Mouse (Mus musculus) forebrain, postnatal 0 days (tissue): Measurements from ENCODE around the gene Mfsd4b4. TPM values are rescaled to one million over a fixed set of nuclear protein-coding genes. Genes with fewer than 3 reads are reported as not detected.
A peak's percentile ranks its signal among the peaks of the same experiment; 100 is the strongest.

ENCODE experiments used
- ATAC-seq: fragments of 200-750 bp; cut with Nextera tagmentation; 2 replicates; pipeline ENCODE4 v1.8.0; 2017; ENCODE audit warnings: mild to moderate bottlenecking, moderate library complexity
- DNase-seq: peaks from one replicate; pipeline ENCODE4 v3.0.0-alpha.2; 2015
- H3K27ac ChIP-seq: fragments of 300-500 bp; sonication (generic); 2 replicates; pipeline ENCODE4 v1.5.1; 2014; ENCODE audit warnings: low read depth, mild to moderate bottlenecking, antibody characterized with exemption, low read length, moderate library complexity, mixed read lengths
- H3K27me3 ChIP-seq: fragments of 300-500 bp; sonication (generic); 2 replicates; pipeline ENCODE4 v1.6.1; 2014; ENCODE audit warnings: mild to moderate bottlenecking, low read length, mixed read lengths; ENCODE audit not compliant: insufficient read depth
- H3K36me3 ChIP-seq: fragments of 300-500 bp; sonication (generic); 2 replicates; pipeline ENCODE4 v1.6.1; 2014; ENCODE audit warnings: mild to moderate bottlenecking, moderate library complexity; ENCODE audit not compliant: insufficient read depth
- H3K4me1 ChIP-seq: fragments of 300-500 bp; sonication (generic); 2 replicates; pipeline ENCODE4 v1.6.1; 2014; ENCODE audit warnings: antibody characterized with exemption; ENCODE audit not compliant: insufficient read depth
- H3K4me2 ChIP-seq: fragments of 300-500 bp; sonication (generic); 2 replicates; pipeline ENCODE4 v1.6.1; 2014; ENCODE audit warnings: low read depth, mild to moderate bottlenecking, moderate library complexity
- H3K4me3 ChIP-seq: fragments of 300-500 bp; sonication (generic); 2 replicates; pipeline ENCODE4 v1.5.1; 2014; ENCODE audit warnings: low read depth, low read length, mixed read lengths
- H3K9ac ChIP-seq: fragments of 300-500 bp; sonication (generic); 2 replicates; pipeline ENCODE4 v1.6.1; 2014; ENCODE audit warnings: mild to moderate bottlenecking
- H3K9me3 ChIP-seq: fragments of 300-500 bp; sonication (generic); 2 replicates; pipeline ENCODE4 v1.6.1; 2016; ENCODE audit warnings: low read length
- CTCF ChIP-seq: sonication (generic); IDR thresholded peaks from 2 replicates; pipeline ENCODE4 v1.5.1; 2016; ENCODE audit warnings: antibody characterized with exemption, control low read depth, low read depth
- WGBS: fragments of 180-500 bp; shearing (Covaris S2); extraction: QIAGEN DNeasy Blood & Tissue Kit; methylation state at CpG from one replicate; pipeline ENCODE4 v1.1.7; 2014; 5-methylcytosine and 5-hydroxymethylcytosine counted together
- polyA plus RNA-seq: library from polyadenylated mRNA; unstranded; fragments of >200 nt; fragmentation: Nextera tagmentation; extraction: Ambion mirVana; gene quantifications from 2 replicates; pipeline ENCODE4 v1.2.1, GENCODE M21; 2015
- total RNA-seq: library from RNA; depleted of rRNA; stranded (reverse); fragments of >200 nt; gene quantifications from 2 replicates; pipeline ENCODE4 v1.2.3, GENCODE M21; 2014

Mfsd4b4 gene
- total and polyA plus RNA-seq, 2 experiments from 2014 or later: 2.7 to 14.2 TPM

DNA sequence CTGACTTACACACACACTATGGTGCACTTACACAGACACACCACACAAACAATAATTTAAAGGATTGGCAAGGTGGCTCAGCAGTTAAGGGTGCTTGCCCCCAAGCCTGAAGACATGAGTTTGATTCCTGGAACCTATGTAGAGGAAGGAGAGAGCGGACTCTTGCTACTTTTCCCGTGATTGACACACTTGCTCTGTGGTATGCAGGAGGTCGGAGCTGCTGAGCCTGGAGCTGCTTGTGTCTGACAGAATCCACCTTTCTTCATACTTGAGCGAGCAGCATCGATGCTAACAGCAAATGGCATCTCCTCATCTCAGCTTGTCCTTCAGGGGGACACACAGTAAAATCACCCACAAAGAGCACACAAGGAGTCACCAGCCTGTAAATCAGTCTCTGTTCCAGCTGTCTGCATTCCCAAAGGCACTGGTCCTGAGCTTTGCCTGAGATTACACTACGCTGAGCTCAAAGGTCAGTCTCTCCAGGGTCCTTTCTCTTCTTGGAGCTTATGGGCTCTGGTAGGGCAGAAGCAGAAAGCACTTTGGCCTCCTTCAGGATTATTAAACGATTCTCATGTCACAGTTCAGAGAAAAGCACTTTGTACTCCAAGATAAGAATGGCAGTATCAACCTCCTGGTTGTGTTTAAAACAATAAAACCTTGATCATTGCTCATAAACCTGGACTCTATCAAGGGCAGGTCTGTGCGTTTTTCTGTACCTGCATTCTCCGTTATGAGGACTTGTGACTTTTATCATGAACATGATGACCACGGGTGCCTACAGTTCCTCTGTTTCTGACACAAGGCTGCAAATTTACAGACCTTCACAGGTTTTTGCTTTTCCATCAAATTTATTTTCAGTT lies 8.0 kb upstream of the Mfsd4b4 start:
- WGBS: 81% methylated on average over 10 of the region's 10 CpGs
- Histone ChIP-seq H3K9me3 (no peaks in the 10 kb centered on the region), H3K27ac (no peak overlapping the region), H3K9ac (no peak overlapping the region), H3K4me1 (no peaks in the 10 kb centered on the region), H3K4me3 (no peak overlapping the region), H3K4me2 (no peak overlapping the region), H3K27me3 (no peaks in the 10 kb centered on the region), H3K36me3 (no peaks in the 10 kb centered on the region)
- no peak for ATAC-seq
- DNase-seq: no peak
- no peak for TF ChIP-seq CTCF

DNA sequence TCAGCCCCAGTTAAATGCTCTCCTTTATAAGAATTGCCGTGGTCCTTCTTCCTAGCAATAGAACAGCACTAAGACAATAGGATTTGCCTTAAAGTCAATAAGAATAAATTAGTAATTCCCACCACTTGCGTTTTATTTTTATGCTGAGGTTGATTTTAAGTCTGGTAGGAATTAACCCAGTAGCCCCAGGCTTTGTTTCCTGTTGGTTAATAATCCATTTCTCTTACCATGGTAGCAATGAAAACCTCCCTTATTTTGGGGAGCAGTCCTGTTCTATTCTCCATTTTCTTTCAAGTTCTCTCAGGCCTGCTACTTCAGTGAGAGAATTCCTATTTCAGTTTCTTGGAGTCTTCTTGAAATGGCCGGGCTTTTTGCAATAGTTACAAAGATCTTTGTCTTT lies 5.2 kb upstream of the Mfsd4b4 start:
- WGBS: 78% methylated on average over 3 of the region's 3 CpGs
- no peak overlapping the region for H3K4me3 ChIP-seq

DNA sequence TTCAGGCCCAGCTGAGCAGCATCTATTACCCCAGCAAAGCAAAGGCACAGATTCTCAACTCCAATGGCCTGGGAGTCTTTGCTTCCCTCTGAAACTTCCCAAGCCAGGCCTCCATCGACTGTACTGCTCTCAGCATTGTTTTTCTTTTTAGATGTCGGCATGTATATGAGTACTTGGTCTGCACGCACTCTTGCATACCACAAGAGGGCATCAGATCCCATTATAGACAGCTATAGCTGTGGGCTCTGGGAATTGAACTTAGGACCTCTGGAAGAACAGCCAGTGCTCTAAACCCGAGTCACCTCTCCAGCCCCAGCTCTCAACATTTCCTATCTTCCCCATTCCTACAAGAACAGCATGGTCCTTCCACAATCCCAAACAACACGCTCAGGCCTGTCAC lies 2.5 kb downstream of the Mfsd4b4 start:
- Histone ChIP-seq H3K4me2 (no peak overlapping the region), H3K27ac (no peak overlapping the region), H3K36me3 (no peaks in the 10 kb centered on the region), H3K4me3 (no peak overlapping the region), H3K9ac (no peak overlapping the region), H3K27me3 (no peaks in the 10 kb centered on the region), H3K9me3 (no peaks in the 10 kb centered on the region), H3K4me1 (no peaks in the 10 kb centered on the region)
- DNase-seq (no peak), ATAC-seq (no peak)
- peak; percentile 30; the same call in 1 of the 2 replicates for TF ChIP-seq CTCF
- 78% methylated on average over 5 of the region's 5 CpGs for WGBS

More for the DNA sequence above, 5.2 kb upstream of the Mfsd4b4 start:
- no peaks in the 10 kb centered on the region for H3K4me1 ChIP-seq
- no peak overlapping the region for H3K4me2 ChIP-seq
- ATAC-seq: no peak
- H3K36me3 ChIP-seq: no peaks in the 10 kb centered on the region
- no peaks in the 10 kb centered on the region for H3K9me3 ChIP-seq
- no peaks in the 10 kb centered on the region for H3K27me3 ChIP-seq
- no peak overlapping the region for H3K27ac ChIP-seq
- DNase-seq: no peak
- no peak for TF ChIP-seq CTCF
- H3K9ac ChIP-seq: no peak overlapping the region

DNA sequence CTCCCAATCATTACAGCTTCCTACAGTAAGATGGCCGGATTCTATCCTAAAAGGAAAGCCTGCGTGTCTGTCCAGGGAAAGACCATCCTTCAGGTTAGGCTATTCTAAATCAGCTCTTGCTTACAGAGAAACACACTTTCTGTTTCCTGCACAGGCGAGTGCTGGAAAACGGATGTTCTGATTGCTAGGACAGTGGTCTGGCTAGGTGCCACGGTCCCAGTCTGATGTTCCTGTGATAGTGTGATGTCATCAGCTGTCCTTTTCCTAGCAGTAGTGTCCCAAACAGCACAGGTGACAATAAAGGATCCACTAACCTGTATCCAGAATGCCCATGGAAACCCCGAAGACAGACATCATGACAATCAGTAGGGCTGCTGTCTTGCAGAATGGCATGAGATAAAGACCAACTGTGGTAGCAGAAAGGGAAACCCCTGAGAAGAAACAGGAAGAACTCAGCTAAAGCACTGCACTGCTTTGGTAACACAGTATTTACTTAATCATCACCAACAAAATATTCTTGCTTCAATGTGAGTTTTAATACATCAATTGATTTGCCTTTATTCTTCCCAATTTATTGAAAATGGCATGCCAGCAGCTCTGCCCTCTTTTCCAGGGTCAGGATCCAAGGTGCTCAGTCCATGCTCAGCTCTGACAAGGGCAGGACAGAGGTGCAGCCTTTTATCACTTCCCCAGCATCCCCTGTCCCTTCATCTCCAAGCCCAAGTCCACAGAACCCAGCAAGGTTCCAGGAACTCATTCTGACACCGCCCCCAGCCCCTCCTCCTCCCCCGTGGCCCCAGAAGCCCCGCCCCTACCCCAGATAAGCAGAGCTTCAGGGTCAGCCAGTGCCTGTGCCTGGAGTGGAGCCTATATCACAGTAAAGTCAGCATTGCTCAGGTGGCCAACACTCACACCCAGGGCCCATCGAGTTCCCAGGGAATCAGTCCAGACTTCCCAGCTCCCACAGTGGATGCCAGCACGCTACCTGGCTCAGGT lies 5.0 kb downstream of the Mfsd4b4 start:
- no peak for ATAC-seq

DNA sequence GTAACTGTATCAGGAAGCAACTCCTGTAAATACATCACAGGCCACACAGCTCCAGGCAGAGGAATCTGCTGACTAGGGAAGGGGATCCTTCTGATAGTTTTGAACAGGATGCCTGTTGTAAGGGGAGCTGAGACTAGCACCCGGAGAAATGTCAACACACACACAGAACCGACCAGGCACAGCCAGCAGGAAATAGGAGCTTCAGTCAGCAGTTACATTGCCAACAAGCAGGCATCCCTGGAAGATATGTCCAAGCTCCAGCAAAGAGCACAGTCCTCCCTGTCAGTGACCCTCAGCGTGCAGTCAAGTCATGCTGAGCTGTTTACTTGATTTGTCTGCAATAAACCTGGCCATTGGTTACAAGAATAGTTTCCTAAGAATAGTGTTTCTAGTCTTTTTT lies 10.4 kb downstream of the Mfsd4b4 start:
- TF ChIP-seq CTCF: no peak
- Histone ChIP-seq H3K4me2 (no peak overlapping the region), H3K27ac (no peak overlapping the region), H3K4me3 (no peak overlapping the region), H3K36me3 (no peaks in the 10 kb centered on the region), H3K4me1 (no peaks in the 10 kb centered on the region), H3K27me3 (no peaks in the 10 kb centered on the region), H3K9me3 (no peaks in the 10 kb centered on the region), H3K9ac (no peak overlapping the region)
- no peak for ATAC-seq
- WGBS: 85% methylated on average over 3 of the region's 3 CpGs
- DNase-seq: no peak

More for the DNA sequence above, 5.0 kb downstream of the Mfsd4b4 start:
- Histone ChIP-seq H3K27me3 (no peaks in the 10 kb centered on the region), H3K9ac (no peak overlapping the region), H3K27ac (no peak overlapping the region), H3K4me3 (no peak overlapping the region), H3K4me1 (no peaks in the 10 kb centered on the region), H3K9me3 (no peaks in the 10 kb centered on the region), H3K36me3 (no peaks in the 10 kb centered on the region), H3K4me2 (no peak overlapping the region)
- no peak for DNase-seq
- WGBS: 75% methylated on average over 11 of the region's 11 CpGs
- no peak for TF ChIP-seq CTCF

DNA sequence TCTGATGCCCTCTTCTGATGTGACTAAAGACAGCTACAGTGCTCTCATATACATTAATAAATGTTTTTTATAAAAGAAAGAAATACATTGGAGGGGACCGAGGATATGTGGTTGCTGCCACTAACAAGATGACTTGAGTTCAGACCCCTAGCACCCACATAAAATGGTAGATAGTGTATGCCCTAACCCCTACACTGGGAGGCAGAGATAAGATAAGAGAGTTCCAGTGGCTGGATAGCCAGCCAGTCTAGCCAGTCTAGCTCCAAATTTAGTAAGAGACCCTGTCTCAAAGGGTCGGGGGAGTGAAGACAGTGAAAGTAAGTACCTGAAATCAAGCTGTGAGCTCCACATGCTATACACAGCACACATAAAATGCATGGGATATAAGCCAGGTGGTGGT lies 33.5 kb downstream of the Mfsd4b4 start:
- 87% methylated on average over 2 of the region's 2 CpGs for WGBS
- no peak for ATAC-seq
- no peak overlapping the region for H3K27ac ChIP-seq
- DNase-seq: no peak
- H3K4me2 ChIP-seq: no peak overlapping the region
- H3K4me3 ChIP-seq: no peak overlapping the region
- H3K9ac ChIP-seq: no peak overlapping the region
- H3K27me3 ChIP-seq: no peaks in the 10 kb centered on the region
- no peaks in the 10 kb centered on the region for H3K4me1 ChIP-seq
- TF ChIP-seq CTCF: no peak
- H3K36me3 ChIP-seq: peaks cover 52% of the 10 kb centered on the region
- H3K9me3 ChIP-seq: no peaks in the 10 kb centered on the region
